Mouse (Mus musculus): ENCODE measurements at regions not wholly inside any gene's neighbourhood (a gene's known extent, or its start where the extent isn't known, plus 50 kb on each side); places are given as distances from the start of the nearest gene placed in this dataset.
"Not testable (repeated sequence)": the region's sequence is repeated elsewhere in the genome, so short reads cannot be mapped to it uniquely, and the experiment has no call there.

DNA sequence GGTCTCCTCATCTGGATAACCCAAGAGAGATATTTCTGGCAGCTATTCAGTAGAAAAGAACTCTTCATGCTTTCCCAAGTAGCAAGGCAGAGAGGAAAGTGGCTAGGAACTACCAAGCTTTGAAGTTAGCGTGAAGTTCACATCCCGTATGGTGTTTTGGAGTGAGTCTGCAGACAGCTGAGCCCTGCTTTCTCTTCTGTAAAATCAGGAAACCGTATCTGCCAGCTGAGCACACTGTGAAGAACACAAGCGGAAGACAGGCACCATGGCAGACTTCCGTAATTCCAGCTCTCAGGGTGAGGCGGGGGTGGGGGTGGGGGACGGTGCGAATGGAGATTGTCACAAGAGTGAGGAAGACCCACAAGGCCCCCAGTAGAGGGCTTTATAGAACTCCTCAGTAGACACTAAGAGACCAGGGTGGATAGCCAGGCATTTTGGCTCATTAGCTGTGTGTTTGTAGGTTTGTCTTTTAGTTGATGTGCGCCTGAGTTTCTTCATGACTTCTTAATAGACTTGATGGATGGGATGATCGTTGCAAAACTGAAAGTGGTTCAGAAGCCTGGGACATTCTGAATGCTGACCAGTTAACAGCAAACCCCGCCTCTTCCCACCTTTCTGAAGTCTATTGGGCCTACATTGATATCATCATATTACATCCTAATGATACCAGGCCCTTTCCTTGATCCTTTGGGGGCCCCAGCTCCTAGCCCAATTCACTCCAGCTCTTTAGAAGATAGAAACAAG is 287.4 kb downstream of the 4933412E24Rik start:
- DNase-seq: no peak

DNA sequence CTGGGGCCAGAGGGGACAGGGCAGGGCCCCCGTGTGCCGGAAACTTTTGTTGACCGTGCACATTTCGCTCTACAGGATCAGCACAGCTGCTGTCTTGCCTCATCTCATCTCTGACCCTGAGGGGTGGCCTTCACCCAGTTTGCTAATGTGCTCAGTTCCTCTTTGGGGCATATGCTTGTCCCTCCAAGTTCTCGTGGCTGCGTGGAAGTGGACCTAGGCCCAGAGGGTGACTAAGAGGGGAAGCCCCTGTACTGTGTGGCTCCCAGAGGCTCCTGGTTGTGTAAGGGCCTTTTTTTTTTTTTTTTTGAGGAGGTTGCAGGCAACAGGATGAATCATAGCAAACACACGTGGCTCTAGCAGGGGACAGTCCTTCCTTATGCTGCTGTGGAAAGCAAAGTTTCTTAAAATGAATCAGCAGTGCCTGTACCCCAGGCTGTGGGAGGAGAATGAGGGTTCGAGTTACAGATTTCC is 288.2 kb downstream of the 4933412E24Rik start:
- peak in 1 of 2 experiments; percentile 24 for DNase-seq

DNA sequence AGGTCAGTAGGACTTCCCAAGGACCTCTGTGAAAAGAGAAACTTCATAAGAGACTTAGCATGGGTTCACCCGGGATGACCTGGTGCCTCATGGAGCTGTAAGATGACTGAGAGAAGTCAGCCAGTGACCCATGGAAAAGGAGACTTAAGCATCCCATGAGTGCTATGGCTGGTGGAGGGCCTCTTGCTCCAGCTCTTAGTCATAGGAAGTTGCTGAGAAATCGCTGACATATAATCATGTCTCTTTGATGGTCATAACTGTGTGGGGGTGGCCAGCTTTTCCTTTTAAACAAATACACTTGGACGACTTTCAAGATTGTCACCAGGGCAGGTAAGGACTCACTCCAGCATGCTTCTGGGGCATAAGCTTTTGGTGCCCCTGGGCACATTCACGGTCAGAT is 290.5 kb downstream of the 4933412E24Rik start:
- no peak for DNase-seq

DNA sequence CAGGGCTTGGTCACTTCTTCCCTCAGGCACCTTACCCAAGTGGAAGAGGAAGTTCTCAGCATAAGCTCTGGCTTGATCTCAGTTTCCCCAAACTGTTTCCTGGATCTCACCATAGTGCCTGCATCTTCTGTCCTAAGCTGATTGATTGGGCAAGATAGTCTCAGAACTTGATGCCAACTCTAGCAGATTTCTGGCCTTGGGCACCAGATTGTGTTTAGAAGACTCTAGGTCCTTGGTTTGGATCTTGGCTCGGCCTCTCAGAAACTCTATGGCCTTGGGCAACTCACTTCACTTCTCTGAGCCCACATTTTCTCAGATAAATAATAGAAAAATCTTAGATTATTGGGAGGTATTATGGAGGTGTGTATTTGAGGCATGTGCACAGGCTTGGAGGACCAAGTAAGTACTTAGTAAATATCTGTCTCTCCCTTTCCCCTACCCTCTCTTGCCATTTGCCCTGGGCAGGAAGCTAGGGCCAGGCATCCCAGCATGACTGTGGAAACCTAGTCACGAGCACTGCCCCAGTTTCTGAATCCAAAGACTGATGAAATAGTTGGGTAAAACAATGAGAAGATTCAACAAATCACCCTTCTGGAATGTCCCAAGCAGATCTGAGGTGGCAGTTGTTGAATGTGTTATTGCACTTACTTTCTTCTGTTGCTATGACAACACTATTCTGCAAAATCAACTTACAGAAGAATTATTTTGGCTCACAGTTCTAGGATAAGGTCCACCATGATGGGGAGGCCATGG is 293.6 kb downstream of the 4933412E24Rik start:
- no peak for DNase-seq

DNA sequence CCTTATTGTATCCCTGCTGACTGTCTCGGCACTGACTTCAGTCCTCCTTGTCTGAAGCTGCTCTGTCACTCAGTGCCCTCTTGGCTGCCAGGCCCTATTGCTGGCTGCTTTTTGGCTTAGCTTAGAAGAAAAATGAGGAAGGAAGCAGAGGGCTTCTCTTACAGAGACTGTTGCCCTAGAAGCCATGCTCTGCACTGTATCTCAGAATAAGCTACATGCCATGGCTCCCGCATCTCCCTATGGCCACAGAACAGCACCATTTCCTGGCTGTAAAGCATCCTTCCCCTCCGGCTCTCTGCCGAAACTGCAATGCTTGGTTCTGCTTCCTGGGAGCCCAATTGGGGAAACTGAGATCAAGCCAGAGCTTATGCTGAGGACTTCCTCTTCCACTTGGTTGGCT is 295.0 kb downstream of the 4933412E24Rik start:
- DNase-seq: no peak

DNA sequence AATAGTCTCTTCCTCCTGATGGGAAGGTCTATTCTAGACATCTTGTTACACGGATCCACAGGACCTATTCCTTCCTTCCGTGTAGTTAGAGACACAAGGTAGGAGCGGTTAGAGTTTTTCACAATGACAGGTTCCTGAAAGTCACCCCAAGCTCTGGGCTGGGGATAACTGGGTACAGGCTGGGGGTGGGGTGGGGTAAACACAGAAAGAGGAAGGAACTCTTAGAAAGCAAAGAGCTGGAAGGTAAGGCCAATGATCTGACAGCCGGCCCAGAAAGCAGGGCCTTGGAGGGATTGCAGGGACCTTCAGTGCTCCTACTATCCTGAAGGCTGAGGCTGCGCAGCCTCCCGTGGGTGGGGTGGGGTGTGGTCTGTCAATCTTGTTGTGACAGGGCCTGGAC is 295.4 kb downstream of the 4933412E24Rik start:
- no peak for DNase-seq

DNA sequence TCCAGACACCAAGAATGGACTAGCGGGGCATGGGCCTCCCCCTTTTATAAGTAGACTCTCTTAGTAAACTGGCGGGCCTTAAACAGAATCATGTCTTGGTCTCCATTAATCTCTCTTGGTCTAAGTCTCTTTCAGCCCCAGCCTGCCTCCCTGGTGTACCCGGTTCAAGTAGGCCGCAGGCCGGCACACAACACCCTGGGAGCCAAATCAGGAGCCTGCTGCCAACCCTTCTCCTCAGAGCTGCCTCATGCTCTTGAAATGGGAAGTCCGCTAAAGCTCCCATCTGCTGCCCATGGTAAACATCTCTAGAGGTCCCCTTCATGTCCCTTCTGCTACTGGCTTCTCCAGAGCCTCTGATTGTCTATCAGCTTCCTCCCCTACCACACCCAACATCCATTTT is 296.3 kb downstream of the 4933412E24Rik start:
- DNase-seq: no peak

DNA sequence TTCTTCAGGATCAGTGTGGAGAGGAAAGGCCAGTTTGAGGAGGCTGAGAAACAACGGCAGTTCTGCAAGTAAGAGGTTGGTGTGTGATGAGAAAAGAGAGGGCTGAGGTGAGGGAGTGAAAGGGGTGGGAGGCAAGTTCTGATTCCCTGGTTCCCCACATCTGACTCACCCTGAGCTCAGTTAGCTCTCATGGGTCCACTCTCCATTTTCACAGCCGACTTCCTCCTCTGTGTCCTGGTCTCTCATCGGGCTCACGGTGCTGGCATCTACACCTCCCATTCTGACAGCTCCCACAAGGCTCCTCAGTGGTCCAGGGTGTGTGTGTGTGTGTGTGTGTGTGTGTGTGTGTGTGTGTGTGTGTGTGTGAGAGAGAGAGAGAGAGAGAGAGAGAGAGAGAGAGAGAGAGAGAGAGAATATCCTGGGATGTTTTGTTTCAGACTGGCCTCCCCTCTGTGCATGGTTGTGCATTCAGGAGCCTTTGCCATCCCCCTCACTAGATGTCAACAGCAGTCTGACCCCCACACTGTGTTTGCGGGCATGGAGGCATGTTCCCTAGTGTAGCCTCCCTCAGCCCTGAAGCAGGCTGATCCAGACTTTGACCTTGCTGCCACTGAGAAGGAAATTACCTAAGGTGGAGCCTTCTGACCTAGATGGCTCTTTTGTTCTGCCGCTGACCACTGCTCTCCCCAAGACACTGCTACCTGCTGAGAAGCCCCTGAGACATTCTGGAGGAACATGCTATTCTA is 296.9 kb downstream of the 4933412E24Rik start:
- DNase-seq: not testable (repeated sequence)

DNA sequence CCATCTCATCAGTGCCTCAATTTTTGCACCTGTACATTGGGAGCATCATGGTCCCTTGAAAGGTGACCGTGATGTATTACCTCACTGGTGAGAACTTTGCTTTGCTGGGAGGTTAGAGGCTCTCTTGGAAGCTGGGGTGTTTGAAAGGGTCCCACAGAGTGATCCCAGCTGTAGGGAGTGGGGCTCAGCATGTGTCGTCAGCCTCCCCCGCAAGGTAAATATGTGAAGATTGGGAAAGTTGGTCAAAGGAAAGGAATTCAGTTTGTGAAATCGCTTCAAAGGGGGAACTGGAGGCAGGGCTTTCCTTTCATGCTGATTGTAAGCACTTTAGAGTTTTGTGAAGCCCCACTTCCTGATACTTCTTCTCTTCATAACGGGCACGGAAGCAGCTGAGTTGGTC is 299.5 kb downstream of the 4933412E24Rik start:
- DNase-seq: no peak

DNA sequence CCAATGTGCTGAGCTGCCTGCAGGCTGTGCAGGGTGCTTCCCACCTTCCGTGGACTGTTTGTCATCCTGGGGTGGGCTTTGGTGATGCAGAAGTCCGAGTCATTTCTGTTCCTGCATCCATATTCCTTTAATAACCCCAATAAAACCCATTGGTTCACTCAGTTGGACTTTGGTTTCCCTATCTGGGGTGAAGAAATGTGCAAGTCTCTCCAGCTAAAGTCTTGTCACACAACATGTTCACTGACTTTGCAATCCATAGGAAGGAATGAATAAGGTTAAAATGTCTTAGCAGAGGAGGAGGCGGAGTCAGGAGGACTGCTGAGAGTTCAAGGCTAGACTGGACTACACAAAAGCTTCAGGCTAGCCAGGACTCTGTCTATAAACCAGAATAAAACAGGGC is 300.5 kb downstream of the 4933412E24Rik start:
- no peak for DNase-seq

DNA sequence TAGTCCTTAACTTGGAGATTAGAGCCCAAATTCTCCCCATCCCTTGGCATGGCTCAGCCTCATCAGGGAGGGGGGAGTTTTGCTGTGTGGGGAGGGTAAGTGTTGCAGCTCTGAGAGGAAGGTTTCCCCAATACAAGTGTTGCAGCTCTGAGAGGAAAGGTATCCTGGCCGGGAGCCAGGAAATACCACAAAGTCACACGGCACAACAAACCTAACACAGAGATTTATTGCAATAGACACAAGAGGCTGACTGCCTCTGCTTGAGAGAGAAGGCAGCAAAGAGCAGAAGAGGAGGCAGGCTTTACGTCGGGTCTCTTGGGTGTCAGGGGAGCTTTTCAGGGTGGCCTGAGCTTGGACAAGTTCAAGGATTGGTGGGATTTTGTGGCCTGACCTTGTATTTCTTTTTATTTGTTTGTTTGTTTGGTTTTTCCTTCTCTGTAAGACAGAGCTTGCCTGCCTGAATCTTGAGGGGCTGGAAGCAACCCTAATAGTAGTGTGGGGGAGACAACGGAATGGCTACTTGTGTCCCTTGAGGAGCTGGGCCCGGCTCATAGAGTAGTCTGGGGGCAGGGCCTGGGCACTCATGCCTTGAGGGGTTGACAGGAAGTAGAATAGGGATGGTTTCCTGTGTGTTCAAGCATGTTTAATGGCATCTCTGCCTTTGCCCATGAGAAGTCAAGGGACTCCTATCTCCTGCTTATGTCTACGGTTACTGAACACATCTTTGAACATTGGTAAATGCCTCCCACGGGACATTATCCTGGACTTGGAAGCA is 302.3 kb downstream of the 4933412E24Rik start:
- peak; percentile 34 to 38 for DNase-seq

DNA sequence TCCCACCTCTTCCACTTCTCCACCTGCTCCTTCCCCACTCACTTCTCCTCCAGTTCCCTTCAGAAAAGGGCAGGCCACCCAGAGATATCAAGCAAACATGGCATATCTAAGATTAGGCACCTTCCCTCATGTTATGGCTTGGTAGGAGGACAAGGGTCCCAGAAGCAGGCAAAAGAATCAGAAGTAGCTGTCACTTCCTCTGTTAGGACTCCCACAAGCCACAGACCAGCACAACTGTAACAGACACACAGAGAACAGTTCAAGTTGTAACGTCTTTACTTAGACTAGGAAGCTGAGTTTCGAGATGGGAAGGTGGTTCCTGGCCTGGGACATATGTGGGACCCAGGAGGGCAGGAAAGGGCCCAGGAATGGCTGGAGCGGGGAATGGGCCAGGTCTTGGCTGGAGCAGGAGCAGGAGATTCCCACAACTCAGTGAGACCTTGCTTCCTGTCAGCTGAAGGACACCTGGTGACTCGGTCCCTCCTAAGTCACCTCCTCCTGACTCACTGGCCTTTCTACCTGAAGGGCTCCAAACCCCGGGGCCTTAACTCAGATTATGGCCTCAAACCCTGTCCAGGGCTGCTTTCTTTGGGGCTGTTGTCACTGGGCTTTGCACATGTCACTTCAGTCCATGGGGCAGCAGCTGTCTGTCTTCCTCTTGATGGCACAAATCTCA is 304.2 kb downstream of the 4933412E24Rik start:
- no peak for DNase-seq

DNA sequence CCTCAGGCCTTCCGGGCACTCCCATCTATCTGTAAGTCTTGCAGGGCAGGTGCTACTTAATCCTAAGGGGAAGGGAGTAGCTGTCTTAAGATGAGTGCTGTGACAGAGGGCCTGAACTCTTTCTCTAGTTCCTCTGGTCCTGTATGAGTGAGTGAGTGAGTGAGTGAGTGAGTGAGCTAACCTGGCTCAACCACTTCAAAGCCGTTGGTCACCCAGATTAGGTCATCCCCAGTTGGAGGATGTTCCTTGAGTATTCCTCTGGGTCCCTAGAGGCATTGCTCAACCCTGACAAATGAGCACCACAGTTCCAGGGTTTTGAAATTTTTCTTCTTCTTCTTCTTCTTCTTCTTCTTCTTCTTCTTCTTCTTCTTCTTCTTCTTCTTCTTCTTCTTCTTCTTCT is 306.5 kb downstream of the 4933412E24Rik start:
- DNase-seq: no peak

DNA sequence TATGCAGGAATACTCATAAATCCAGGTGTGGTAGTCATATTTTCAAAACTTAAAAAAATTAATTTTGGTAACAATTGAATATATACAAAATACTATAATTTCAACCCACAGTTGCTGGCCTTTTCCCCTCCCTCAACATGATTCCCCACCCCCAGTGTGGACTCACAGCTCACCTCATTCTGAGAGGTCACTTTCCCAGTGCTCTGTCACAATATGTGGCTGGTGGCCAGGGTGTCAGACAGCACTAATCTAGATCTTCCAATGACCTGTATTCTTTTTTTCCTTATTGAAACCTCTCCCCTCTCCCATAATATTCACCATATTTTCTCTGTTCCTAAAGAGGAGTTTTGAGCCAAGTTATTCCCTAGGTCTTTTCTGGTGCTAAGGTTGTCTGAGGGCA is 308.0 kb downstream of the 4933412E24Rik start:
- DNase-seq: no peak

DNA sequence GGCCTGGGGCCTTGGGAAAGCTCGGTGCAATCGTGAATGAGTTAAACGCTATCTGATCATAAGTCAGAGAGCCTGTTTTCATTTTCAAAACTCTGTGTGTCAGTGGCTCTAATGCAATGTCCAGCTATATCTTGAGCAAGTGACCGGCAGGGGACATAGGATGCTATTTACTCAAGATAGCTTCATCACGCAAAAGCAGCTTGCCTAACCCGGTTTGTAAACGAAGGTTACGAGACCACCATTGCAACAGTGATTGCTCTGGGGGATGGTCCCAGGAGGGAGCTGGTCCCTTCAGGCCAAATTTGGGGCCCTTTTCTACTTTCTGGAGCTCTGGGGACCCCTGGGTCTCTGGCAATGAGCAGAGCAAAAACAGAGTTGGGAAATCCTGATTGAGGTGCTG is 309.3 kb downstream of the 4933412E24Rik start:
- DNase-seq: no peak

Measured in kidney, adult 8-10 months (tissue).